Mouse (Mus musculus) kidney, adult 9 months (tissue): Measurements from ENCODE around the gene Milr1.

Experiments
- DNase-seq: peaks from one replicate; pipeline ENCODE4 v3.0.0; 2022

Milr1 gene

GRCm38 (mm10) chr11:106814601-106815320 lies 63.7 kb downstream of the Milr1 start:
- DNase-seq, result peak; percentile 81

- no peak for DNase-seq
These were observed 64.3 kb downstream of the Milr1 start for GRCm38 (mm10) chr11:106815331-106815730.

GRCm38 (mm10) chr11:106815761-106816160 lies 64.7 kb downstream of the Milr1 start:
- no peak for DNase-seq

GRCm38 (mm10) chr11:106816316-106816715 lies 65.3 kb downstream of the Milr1 start:
- DNase-seq, result no peak

- DNase-seq, result no peak
These were observed 66.1 kb downstream of the Milr1 start for GRCm38 (mm10) chr11:106817156-106817555.

GRCm38 (mm10) chr11:106817808-106818207 lies 66.8 kb downstream of the Milr1 start:
- no peak for DNase-seq

- DNase-seq, result peak; percentile 59
These were observed 67.3 kb downstream of the Milr1 start for GRCm38 (mm10) chr11:106818341-106818740.
